8 mouse cellular contexts compared by ENCODE assay signal in genomic region chr4:144949441-144950326, GRCm38 (mm10). TPM values are rescaled to one million over a fixed set of nuclear protein-coding genes. Genes with fewer than 3 reads are reported as not detected.
A peak's percentile ranks its signal among the peaks of the same experiment; 100 is the strongest.
DNase-seq lines count a peak whose midpoint lies in the region; ATAC-seq lines count a peak whose summit lies in the region.

No protein-coding gene starts in this region.

- peak; percentile 44; the same call in 1 of the 2 replicates for ATAC-seq in forebrain, embryonic 11.5 days (replicated peaks; ENCODE audit: low FRiP score)
- peak; percentile 76 for ATAC-seq in megakaryocyte progenitor cell, adult 5-6 weeks (replicated peaks; ENCODE audit: poor library complexity)

- no peak overlapping the region for H3K27ac ChIP-seq in forebrain, embryonic 11.5 days (ENCODE audit: low read depth, low read length)

- H3K4me3 ChIP-seq in forebrain, embryonic 11.5 days (ENCODE audit: low read depth, low read length) = no peak overlapping the region

- no peak overlapping the region for H3K9ac ChIP-seq in forebrain, embryonic 11.5 days (ENCODE audit: low read length)

- no peaks in the 10 kb centered on the region for H3K9me3 ChIP-seq in forebrain, embryonic 11.5 days (ENCODE audit: control insufficient read depth, low read length)

- H3K27me3 ChIP-seq in forebrain, embryonic 11.5 days (ENCODE audit: control insufficient read depth, insufficient read depth, low read length) = no peaks in the 10 kb centered on the region

- H3K36me3 ChIP-seq in forebrain, embryonic 11.5 days (ENCODE audit: control insufficient read depth, insufficient read depth, low read length) = no peaks in the 10 kb centered on the region

- peak; percentile 97 for DNase-seq in 3T3-L1 (ENCODE audit: low read depth, low spot score)
- DNase-seq in c-Kit-positive CD71-positive TER-119-positive erythroid progenitor cells, embryonic 14.5 days (ENCODE audit: low spot score) = peak; percentile 80
- peak; percentile 56 for DNase-seq in forebrain, embryonic 11.5 days (ENCODE audit: low spot score)
- DNase-seq in heart, postnatal 14 days = peak; percentile 73 to 82
- DNase-seq in kidney, postnatal 36 days = peak; percentile 80 to 87
- DNase-seq in spleen, postnatal 36 days (ENCODE audit: low spot score in 2 of 2) = peak; percentile 63 to 76
- DNase-seq in layer of hippocampus, adult 9-11 months = no peak

- 10% methylated on average over 9 of the region's 9 CpGs for WGBS in forebrain, embryonic 11.5 days

- H3K4me1 ChIP-seq in forebrain, embryonic 11.5 days (replicated peaks; ENCODE audit: control insufficient read depth, insufficient read depth, low read length) = peaks cover 2% of the 10 kb centered on the region

- H3K4me2 ChIP-seq in forebrain, embryonic 11.5 days (ENCODE audit: low read depth, low read length, severe bottlenecking) = no peak overlapping the region

- intact Hi-C loops in heart, postnatal 14 days (cut with DNase I) = loop anchor here (1.0 kb wide), 1 partner anchor 56 kb away; no protein-coding TSS in a partner anchor

RNA-seq across cellular contexts. Expression of gene Dhrs3, which starts 57.1 kb away (rescaled TPM):
- polyA plus RNA-seq in forebrain, embryonic 11.5 days (2014; fragmentation: Nextera tagmentation; extraction: Ambion mirVana) = 5.8 and 8.1 TPM in 2 replicates
- 100 to 1,000 TPM; 102 to 105 TPM for total RNA-seq in heart, postnatal 14 days (2021)
- total RNA-seq in megakaryocyte progenitor cell, adult 5-6 weeks (2015) = 18.2 and 30.9 TPM in 2 replicates
- total RNA-seq in megakaryocyte progenitor cell, adult 5-6 weeks (2017) = 26.4 and 27.2 TPM in 2 replicates
